Mouse (Mus musculus): ENCODE results near the gene Pde3a. TPM values are rescaled to one million over a fixed set of nuclear protein-coding genes. Genes with fewer than 3 reads are reported as not detected.
"Not testable (repeated sequence)": the region's sequence is repeated elsewhere in the genome, so short reads cannot be mapped to it uniquely, and the experiment has no call there.

The Pde3a gene
- total and polyA plus RNA-seq, 2 experiments from 2014 or later, result 2.0 to 12.1 TPM

DNA sequence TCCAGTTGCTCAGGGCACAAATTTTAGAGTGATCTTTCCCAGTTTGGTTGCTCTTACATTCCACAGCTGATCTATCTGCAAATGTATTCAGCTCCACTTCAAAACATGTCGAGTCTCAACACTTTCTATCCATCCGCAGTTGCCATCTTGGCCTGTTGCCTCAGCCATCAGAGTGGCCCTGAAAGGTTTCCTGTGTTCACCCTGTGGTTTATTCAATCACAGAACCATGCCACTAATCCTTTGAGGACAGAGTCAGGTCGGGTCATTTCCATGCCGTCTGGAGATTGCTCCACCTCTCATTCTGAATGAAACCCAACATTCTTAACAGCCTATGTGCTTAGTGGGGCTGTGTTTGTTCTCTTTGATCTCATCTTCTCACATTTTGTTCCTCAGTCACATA lies 73.9 kb downstream of the Pde3a start:
- ATAC-seq (ENCODE audit: low FRiP score) (no peak), DNase-seq (ENCODE audit: low spot score) (no peak)
- no peaks in the 10 kb centered on the region for H3K4me1 ChIP-seq (ENCODE audit: insufficient read depth, low read length)
- H3K4me2 ChIP-seq (ENCODE audit: low read depth, low read length, poor library complexity, severe bottlenecking), result no peak overlapping the region
- no peaks in the 10 kb centered on the region for H3K9me3 ChIP-seq (ENCODE audit: low read length)
- no peak overlapping the region for H3K9ac ChIP-seq (replicated peaks; ENCODE audit: low read length, poor library complexity, severe bottlenecking)
- H3K27me3 ChIP-seq (ENCODE audit: insufficient read depth, low read length), result no peaks in the 10 kb centered on the region
- TF ChIP-seq CTCF (IDR thresholded peaks at IDR 0.05), result no peak
- WGBS, result 50% methylated on average over 4 of the region's 4 CpGs
- no peaks in the 10 kb centered on the region for H3K36me3 ChIP-seq (ENCODE audit: insufficient read depth, low read length)
- H3K4me3 ChIP-seq (ENCODE audit: low read depth, low read length), result no peak overlapping the region
- no peak overlapping the region for H3K27ac ChIP-seq (ENCODE audit: low read depth, low read length)

DNA sequence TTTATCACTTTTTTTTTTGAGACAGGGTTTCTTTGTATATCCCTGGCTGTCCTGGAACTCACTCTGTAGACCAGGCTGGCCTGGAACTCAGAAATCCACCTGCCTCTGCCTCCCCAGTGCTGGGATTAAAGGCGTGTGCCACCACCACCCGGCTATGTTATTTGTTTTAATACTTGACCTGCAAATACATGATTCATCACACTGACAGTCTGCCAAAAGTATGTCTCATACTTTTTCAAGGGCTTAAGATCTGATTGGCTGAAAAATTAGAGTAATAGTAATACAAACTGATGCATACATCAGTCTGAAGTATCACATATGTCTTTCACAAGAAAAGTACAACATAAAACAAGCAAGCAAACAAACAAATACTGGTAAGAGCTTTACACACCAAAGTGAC lies 78.1 kb downstream of the Pde3a start:
- H3K27me3 ChIP-seq (ENCODE audit: insufficient read depth, low read length); H3K9me3 ChIP-seq (ENCODE audit: low read length); H3K27ac ChIP-seq (ENCODE audit: low read depth, low read length); H3K4me2 ChIP-seq (ENCODE audit: low read depth, low read length, poor library complexity, severe bottlenecking); ATAC-seq (ENCODE audit: low FRiP score); H3K4me1 ChIP-seq (ENCODE audit: insufficient read depth, low read length); H3K4me3 ChIP-seq (ENCODE audit: low read depth, low read length); DNase-seq (ENCODE audit: low spot score); H3K36me3 ChIP-seq (ENCODE audit: insufficient read depth, low read length); H3K9ac ChIP-seq (replicated peaks; ENCODE audit: low read length, poor library complexity, severe bottlenecking): not testable (repeated sequence)
- 87% methylated on average over 2 of the region's 2 CpGs for whole genome bisulfite sequencing

GRCm38 (mm10) chr6:141328071-141328470 lies 79.0 kb downstream of the Pde3a start:
- no peak for TF ChIP-seq CTCF (IDR thresholded peaks at IDR 0.05)
- no peak for ATAC-seq (ENCODE audit: low FRiP score)
- WGBS, result 86% methylated on average over 3 of the region's 3 CpGs
- H3K4me2 ChIP-seq (ENCODE audit: low read depth, low read length, poor library complexity, severe bottlenecking), result no peak overlapping the region
- no peak overlapping the region for H3K27ac ChIP-seq (ENCODE audit: low read depth, low read length)
- no peaks in the 10 kb centered on the region for H3K9me3 ChIP-seq (ENCODE audit: low read length)
- H3K9ac ChIP-seq (replicated peaks; ENCODE audit: low read length, poor library complexity, severe bottlenecking), result no peak overlapping the region
- H3K4me3 ChIP-seq (ENCODE audit: low read depth, low read length), result no peak overlapping the region
- H3K36me3 ChIP-seq (ENCODE audit: insufficient read depth, low read length), result no peaks in the 10 kb centered on the region
- H3K27me3 ChIP-seq (ENCODE audit: insufficient read depth, low read length), result no peaks in the 10 kb centered on the region
- DNase-seq (ENCODE audit: low spot score), result no peak
- no peaks in the 10 kb centered on the region for H3K4me1 ChIP-seq (ENCODE audit: insufficient read depth, low read length)

DNA sequence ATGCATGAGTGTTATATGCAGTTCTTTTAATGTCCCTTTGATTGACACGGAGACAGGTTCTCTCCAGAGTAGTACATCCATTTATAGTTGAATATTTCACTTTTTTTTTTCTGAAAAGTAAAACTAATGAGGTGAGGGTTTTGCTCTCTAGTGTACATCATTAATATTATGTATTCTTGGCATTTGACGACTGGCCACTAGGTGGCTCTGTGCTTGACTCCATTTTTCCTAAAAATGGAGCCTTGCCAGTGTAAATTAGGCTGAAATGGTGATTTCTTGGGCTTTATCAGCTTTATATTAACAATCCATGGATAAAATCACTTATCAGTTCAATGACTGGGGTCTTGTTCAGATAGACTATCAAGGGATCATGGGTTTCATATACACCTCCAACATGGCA lies 82.4 kb downstream of the Pde3a start:
- no peaks in the 10 kb centered on the region for H3K27me3 ChIP-seq (ENCODE audit: insufficient read depth, low read length)
- no peak overlapping the region for H3K9ac ChIP-seq (replicated peaks; ENCODE audit: low read length, poor library complexity, severe bottlenecking)
- H3K36me3 ChIP-seq (ENCODE audit: insufficient read depth, low read length), result no peaks in the 10 kb centered on the region
- no peak overlapping the region for H3K4me3 ChIP-seq (ENCODE audit: low read depth, low read length)
- H3K4me1 ChIP-seq (ENCODE audit: insufficient read depth, low read length), result no peaks in the 10 kb centered on the region
- no peaks in the 10 kb centered on the region for H3K9me3 ChIP-seq (ENCODE audit: low read length)
- TF ChIP-seq CTCF (IDR thresholded peaks at IDR 0.05), result peak; percentile 51
- no peak for DNase-seq (ENCODE audit: low spot score)
- no peak overlapping the region for H3K4me2 ChIP-seq (ENCODE audit: low read depth, low read length, poor library complexity, severe bottlenecking)
- ATAC-seq (ENCODE audit: low FRiP score), result no peak
- H3K27ac ChIP-seq (ENCODE audit: low read depth, low read length), result no peak overlapping the region
- 42% methylated on average over 2 of the region's 2 CpGs for WGBS

DNA sequence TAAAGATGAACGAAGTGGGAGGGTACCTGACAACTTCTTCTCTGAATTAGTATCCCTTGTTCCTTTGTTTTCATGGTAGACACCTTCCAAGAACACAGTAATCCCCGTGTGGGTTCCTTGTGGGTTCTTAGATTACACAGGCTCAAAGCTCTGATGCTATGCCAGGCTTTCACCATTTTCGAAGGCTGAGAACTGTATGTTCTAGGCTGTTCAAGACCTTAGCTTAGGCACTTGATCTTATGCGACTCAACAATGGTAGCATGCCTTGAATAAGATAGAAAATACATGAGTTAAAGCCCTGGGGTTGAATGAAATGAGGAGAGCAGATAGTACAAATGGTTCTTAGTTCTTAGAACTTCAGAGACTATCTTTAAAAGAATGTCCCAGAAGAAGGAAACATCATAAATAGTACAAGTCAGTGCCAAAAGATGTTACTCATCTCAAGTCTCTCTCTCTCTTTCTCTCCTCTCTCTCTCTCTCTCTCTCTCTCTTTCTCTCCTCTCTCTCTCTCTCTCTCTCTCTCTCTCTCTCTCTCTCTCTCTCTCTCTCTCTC lies 83.6 kb downstream of the Pde3a start:
- Histone ChIP-seq H3K4me2 (ENCODE audit: low read depth, low read length, poor library complexity, severe bottlenecking) (no peak overlapping the region), H3K9me3 (ENCODE audit: low read length) (no peaks in the 10 kb centered on the region), H3K4me1 (ENCODE audit: insufficient read depth, low read length) (no peaks in the 10 kb centered on the region), H3K27me3 (ENCODE audit: insufficient read depth, low read length) (no peaks in the 10 kb centered on the region), H3K4me3 (ENCODE audit: low read depth, low read length) (no peak overlapping the region), H3K36me3 (ENCODE audit: insufficient read depth, low read length) (no peaks in the 10 kb centered on the region), H3K27ac (ENCODE audit: low read depth, low read length) (no peak overlapping the region), H3K9ac (replicated peaks; ENCODE audit: low read length, poor library complexity, severe bottlenecking) (no peak overlapping the region)
- no peak for TF ChIP-seq CTCF (IDR thresholded peaks at IDR 0.05)
- WGBS, result 87% methylated on average over 4 of the region's 4 CpGs
- no peak for ATAC-seq (ENCODE audit: low FRiP score)
- no peak for DNase-seq (ENCODE audit: low spot score)

GRCm38 (mm10) chr6:141333245-141333644 lies 84.2 kb downstream of the Pde3a start:
- H3K27me3 ChIP-seq (ENCODE audit: insufficient read depth, low read length), result no peaks in the 10 kb centered on the region
- no peak for TF ChIP-seq CTCF (IDR thresholded peaks at IDR 0.05)
- H3K4me2 ChIP-seq (ENCODE audit: low read depth, low read length, poor library complexity, severe bottlenecking), result no peak overlapping the region
- no peaks in the 10 kb centered on the region for H3K36me3 ChIP-seq (ENCODE audit: insufficient read depth, low read length)
- ATAC-seq (ENCODE audit: low FRiP score) (no peak), DNase-seq (ENCODE audit: low spot score) (peak; percentile 40)
- no peaks in the 10 kb centered on the region for H3K4me1 ChIP-seq (ENCODE audit: insufficient read depth, low read length)
- WGBS, result 61% methylated on average over 3 of the region's 3 CpGs
- no peak overlapping the region for H3K4me3 ChIP-seq (ENCODE audit: low read depth, low read length)
- no peak overlapping the region for H3K27ac ChIP-seq (ENCODE audit: low read depth, low read length)
- no peak overlapping the region for H3K9ac ChIP-seq (replicated peaks; ENCODE audit: low read length, poor library complexity, severe bottlenecking)
- H3K9me3 ChIP-seq (ENCODE audit: low read length), result no peaks in the 10 kb centered on the region

Measured in midbrain, postnatal 0 days (tissue).